Mouse (Mus musculus): ENCODE results near the gene Olfr1324. TPM values are rescaled to one million over a fixed set of nuclear protein-coding genes. Genes with fewer than 3 reads are reported as not detected.
"Not testable (repeated sequence)": the region's sequence is repeated elsewhere in the genome, so short reads cannot be mapped to it uniquely, and the experiment has no call there.

Gene Olfr1324
- total RNA-seq (2021), result not detected
- long read RNA-seq, experiment 1, result 0 reads
- long read RNA-seq, experiment 2, result 0 reads

GRCm38 (mm10) chrX:50428398-50428797, at the start of gene Olfr1324:
Olfr1324 (minus strand) TSS chrX:50428498.
- no peak for DNase-seq (ENCODE audit: low spot score in 2 of 2)

DNA sequence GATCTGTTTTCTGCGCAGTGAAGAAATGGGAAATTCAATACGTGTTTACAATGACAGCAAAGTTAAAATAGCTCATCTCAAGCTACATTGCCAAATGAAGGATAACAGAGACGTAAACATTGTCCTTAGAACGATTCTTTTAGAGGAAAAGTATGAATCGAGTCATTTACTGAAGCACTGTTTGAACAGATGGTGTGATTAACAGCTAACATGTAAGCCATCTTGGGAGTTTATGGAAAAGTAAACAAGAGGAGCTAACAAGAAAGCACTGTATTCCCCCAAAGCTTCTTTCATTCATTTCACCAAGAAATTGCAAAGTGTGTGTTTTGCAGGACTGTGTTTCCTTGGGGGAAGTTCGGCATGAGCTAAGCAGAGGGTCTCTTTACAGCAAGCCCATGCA, 42.0 kb upstream of the Olfr1324 start:
- not testable (repeated sequence) for DNase-seq (ENCODE audit: low spot score in 2 of 2)

DNA sequence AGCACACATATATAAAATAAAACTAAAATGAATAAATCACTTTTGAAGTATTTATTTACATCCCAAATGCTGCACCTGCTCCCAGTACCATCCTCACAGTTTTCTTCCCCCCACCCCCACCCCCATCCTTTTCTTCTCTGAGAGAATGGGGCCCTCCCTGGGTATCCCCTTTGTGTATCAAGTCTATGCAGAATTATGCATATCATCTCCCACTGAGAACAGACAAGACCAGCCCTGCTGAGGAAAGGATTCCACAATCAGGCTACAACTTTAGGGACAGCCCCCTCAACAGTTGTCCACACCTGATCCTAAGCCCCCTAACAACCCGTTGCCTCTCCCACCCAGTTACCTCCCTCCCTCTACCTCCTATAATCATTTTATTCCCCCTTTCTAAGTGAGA, 27.8 kb upstream of the Olfr1324 start:
- DNase-seq (ENCODE audit: low spot score in 2 of 2), result no peak

DNA sequence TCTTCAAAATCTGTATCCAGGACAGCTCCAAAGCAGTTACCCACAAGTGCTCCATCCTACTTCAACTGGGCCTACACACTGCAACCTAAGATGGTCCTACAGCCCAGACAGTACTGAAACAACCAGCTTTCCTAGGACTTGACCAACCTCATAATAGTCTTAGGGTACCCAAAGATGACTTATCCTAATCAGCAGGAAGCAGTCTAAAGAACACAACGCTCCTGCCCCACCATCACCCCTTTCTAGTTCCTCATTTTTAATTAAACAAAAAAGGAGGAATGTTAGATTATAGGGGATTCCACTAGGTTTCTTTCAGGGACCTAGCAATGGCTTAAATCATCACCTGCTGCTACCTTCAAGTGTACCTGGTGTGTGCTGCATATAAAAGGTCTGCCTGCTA, 15.1 kb upstream of the Olfr1324 start:
- DNase-seq (ENCODE audit: low spot score in 2 of 2), result no peak

DNA sequence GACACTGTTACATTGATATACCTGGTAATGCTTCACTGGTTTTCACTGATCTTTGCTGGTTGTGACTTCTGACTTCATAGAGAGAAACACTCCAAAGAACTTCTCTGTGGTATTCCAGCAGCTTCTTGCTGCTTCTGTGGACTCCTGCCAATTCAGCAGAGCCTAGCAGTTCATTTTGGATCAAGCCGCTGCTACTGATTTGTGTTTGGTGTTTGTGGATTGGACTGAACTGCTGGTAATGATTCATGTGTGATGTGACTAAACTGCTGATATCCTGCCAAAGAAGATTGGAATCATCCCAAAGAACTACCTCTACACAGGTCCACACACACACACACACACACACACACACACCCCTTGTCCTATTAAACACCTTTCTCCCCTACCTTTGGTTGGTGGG, 14.4 kb upstream of the Olfr1324 start:
- DNase-seq (ENCODE audit: low spot score in 2 of 2), result no peak

GRCm38 (mm10) chrX:50432499-50432898, 4.2 kb upstream of the Olfr1324 start:
- no peak for DNase-seq (ENCODE audit: low spot score in 2 of 2)

DNA sequence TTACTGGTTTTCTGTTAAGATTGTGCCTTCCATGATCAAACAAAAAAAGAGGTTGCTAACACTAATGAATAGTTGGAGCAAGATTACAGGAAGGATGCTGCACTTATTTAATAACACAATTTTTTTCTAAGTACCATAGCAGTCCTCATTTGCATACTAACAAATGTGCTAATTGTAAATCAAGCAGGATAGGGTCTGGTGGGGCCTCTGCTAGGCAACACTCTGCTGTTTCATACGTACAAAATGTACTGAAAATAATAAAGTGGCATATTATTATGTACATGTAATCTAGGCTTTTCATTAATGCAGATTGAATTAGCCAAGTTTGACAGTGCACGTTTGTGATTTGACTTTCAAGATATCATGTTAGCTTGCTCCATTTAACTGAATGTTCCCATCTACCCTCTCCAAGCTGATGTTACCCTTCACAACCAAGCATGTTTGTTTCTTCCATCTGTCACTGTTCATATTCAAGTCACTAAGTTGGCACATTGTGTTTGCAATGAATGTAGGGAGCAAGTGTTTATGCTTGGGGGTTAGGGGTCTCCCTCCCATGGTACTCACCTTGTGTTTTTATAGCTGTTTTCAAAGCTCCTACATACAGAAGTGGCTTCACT, 478 bp downstream of the Olfr1324 start:
- no peak for DNase-seq (ENCODE audit: low spot score in 2 of 2)

- DNase-seq (ENCODE audit: low spot score in 2 of 2), result no peak
Observed at GRCm38 (mm10) chrX:50425899-50426436, 2.3 kb downstream of the Olfr1324 start.

- DNase-seq (ENCODE audit: low spot score in 2 of 2), result not testable (repeated sequence)
Observed at GRCm38 (mm10) chrX:50410361-50410760, 17.9 kb downstream of the Olfr1324 start.

GRCm38 (mm10) chrX:50390616-50391015, 37.7 kb downstream of the Olfr1324 start:
- not testable (repeated sequence) for DNase-seq (ENCODE audit: low spot score in 2 of 2)

GRCm38 (mm10) chrX:50374978-50375377, 53.3 kb downstream of the Olfr1324 start:
- no peak for DNase-seq (ENCODE audit: low spot score in 2 of 2)

Measured in left cerebral cortex, adult 18-20 months (tissue).